Mouse (Mus musculus): ENCODE results near the gene Traip.

DNA sequence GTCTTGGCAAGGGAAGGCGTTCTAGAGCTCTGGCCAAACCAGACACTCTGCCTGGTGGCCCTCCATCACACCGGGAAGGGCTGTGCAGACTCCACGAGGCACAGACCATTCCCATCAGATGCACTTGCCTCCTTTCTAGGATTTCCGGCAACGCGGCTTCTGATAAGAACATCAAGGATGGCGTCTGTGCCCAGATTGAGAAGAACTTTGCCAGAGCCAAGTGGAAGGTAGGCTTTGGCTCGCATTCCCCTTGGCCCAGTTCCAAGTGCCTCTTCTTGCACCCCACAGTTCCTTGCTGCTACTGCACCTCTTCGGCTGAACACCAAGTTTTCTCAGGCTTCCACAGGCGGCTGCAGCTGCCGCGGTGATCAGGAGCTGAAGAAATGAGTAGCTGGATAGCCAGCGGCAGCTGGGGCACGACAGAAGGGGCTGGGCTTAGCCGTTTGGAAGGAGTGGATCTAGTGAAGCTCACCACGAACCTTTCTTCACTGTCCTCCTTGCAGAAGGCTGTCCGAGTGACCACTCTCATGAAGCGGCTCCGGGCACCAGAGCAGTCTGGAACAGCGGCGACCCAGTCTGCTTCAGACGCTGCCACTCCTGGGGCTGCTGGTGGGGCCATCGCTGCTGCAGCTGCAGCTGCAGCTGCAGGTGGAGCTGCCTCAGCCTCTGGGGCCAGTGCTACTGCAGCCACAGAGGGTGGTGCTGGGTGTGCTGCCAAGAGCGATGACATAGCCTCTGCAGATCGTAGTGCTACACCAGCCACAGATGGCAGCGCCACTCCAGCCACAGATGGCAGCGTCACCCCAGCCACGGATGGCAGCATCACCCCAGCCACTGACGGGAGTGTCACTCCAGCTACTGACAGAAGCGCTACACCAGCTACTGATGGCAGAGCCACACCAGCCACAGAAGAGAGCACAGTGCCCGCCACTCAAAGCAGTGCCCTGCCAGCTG, 2.4 kb upstream of the Traip start:
- TF ChIP-seq CTCF (conservative IDR thresholded peaks at IDR 0.05; ENCODE audit: insufficient read depth, insufficient read length, low read depth, low read length) (no peak), POLR2A (IDR thresholded peaks at IDR 0.05; ENCODE audit: low read depth, low read length) (no peak)

Data from kidney, adult 2 months (tissue).